Comparison of ENCODE assay signal across 19 mouse cellular contexts in genomic region chr1:91407819-91408218, GRCm38 (mm10). TPM values are rescaled to one million over a fixed set of nuclear protein-coding genes. Genes with fewer than 3 reads are reported as not detected.
"Had no signal": no experiment of that assay in that cellular context is flagged by ENCODE, and none has a peak within 500 bp of the region (broad histone marks: within the 10 kb centered on the region; RNA-seq: fewer than 3 reads in every experiment).

No protein-coding gene starts in this region.

- DNase-seq: lung, adult 18-20 months; lung, embryonic 14.5 days; lung, postnatal 10 days; lung, postnatal 4 days; midbrain, embryonic 14.5 days; retina, postnatal 1 day; right cerebral cortex, adult 18-20 months; right cerebral cortex, postnatal 25 days; right cerebral cortex, postnatal 4 days; spleen, adult 18-20 months; thymus, adult 18-20 months; thymus, postnatal 14 days; thymus, postnatal 36 days had no signal

- H3K36me3 ChIP-seq: midbrain, embryonic 12.5 days; neural tube, embryonic 12.5 days had no signal

- ATAC-seq: midbrain, embryonic 16.5 days had no signal

- H3K27ac ChIP-seq: midbrain, embryonic 10.5 days; midbrain, embryonic 12.5 days; neural tube, embryonic 12.5 days had no signal

- H3K4me3 ChIP-seq: midbrain, embryonic 10.5 days; midbrain, embryonic 12.5 days; neural tube, embryonic 12.5 days had no signal

- H3K27me3 ChIP-seq: neural tube, embryonic 12.5 days had no signal

RNA-seq across cellular contexts. Expression of gene Erfe, which starts 41.6 kb away (rescaled TPM):
- total RNA-seq: neutrophil, adult 5-6 weeks had no signal

RNA-seq across cellular contexts. Expression of gene Klhl30, which starts 57.0 kb away (rescaled TPM):
- total RNA-seq: neutrophil, adult 5-6 weeks had no signal
- polyA plus RNA-seq: midbrain, embryonic 14.5 days; neural tube, embryonic 14.5 days had no signal
